Mouse (Mus musculus) megakaryocyte, embryonic 14.5 days (primary cell): ENCODE data around the gene Muc1. TPM values are rescaled to one million over a fixed set of nuclear protein-coding genes. Genes with fewer than 3 reads are reported as not detected.
A peak's percentile ranks its signal among the peaks of the same experiment; 100 is the strongest.

Source experiments
- H3K27me3 ChIP-seq: replicated peaks from 2 replicates; pipeline ENCODE3; 2012; ENCODE audit warnings: inconsistent platforms
- H3K36me3 ChIP-seq: replicated peaks from 2 replicates; pipeline ENCODE3; 2012; ENCODE audit warnings: low read length, inconsistent platforms, mixed read lengths
- H3K4me1 ChIP-seq: 2 replicates; pipeline ENCODE4 v1.6.1; 2012; ENCODE audit warnings: inconsistent platforms
- H3K4me3 ChIP-seq: replicated peaks from 2 replicates; pipeline ENCODE3; 2012; ENCODE audit warnings: moderate library complexity, mild to moderate bottlenecking, inconsistent platforms
- H3K9me3 ChIP-seq: 2 replicates; pipeline ENCODE4 v1.6.1; 2012; ENCODE audit warnings: inconsistent platforms
- FLI1 ChIP-seq: IDR thresholded peaks from 2 replicates; pipeline ENCODE4 v1.6.1; 2012; ENCODE audit warnings: low read length, inconsistent platforms, mixed read lengths
- GATA1 ChIP-seq: IDR thresholded peaks from 3 replicates; pipeline ENCODE4 v1.6.1; 2012; ENCODE audit warnings: mixed read lengths, low read length, inconsistent platforms, borderline replicate concordance
- polyA plus RNA-seq: library from polyadenylated mRNA; stranded (reverse); fragments of >175 nt; gene quantifications from 2 replicates; pipeline ENCODE4 v1.2.3, GENCODE M21; 2012; ENCODE audit warnings: low replicate concordance; ENCODE audit not compliant: insufficient read depth

Muc1 gene
- polyA plus RNA-seq, 1 experiment: 0.29 TPM

DNA sequence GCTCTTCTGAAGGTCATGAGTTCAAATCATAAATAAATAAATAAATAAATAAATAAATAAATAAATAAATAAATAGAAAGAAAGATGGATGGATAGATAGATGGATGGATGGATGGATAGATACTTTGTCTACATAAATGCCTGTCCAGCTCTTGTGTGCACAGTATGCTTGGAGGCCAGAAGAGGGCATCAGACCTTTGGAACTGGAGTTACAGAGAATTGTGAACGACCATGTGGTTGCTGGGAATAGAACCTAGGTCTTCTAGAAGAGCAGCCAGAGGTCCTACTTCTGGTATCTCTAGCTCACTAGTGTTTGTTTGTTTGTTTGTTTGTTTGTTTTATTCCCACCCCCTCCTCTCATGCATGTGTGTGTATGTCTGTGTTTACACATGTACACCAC is 35.5 kb upstream of the Muc1 start:
- Histone ChIP-seq H3K4me3 (no peak overlapping the region), H3K36me3 (peaks cover 6% of the 10 kb centered on the region), H3K27me3 (peaks cover 2% of the 10 kb centered on the region), H3K9me3 (no peaks in the 10 kb centered on the region), H3K4me1 (peaks cover 42% of the 10 kb centered on the region)
- TF ChIP-seq GATA1: no peak
- no peak for TF ChIP-seq FLI1

- Histone ChIP-seq H3K9me3 (no peaks in the 10 kb centered on the region), H3K36me3 (peaks cover under 1% of the 10 kb centered on the region), H3K4me3 (no peak overlapping the region), H3K27me3 (peaks cover 2% of the 10 kb centered on the region), H3K4me1 (peaks cover 38% of the 10 kb centered on the region)
- TF ChIP-seq GATA1: no peak
- no peak for TF ChIP-seq FLI1
Observed at GRCm38 (mm10) chr3:89193853-89194252, 35.0 kb upstream of the Muc1 start.

- TF ChIP-seq FLI1: no peak
- H3K4me3 ChIP-seq: peak overlapping the region; percentile 96
- H3K36me3 ChIP-seq: no peaks in the 10 kb centered on the region
- H3K27me3 ChIP-seq: peaks cover 2% of the 10 kb centered on the region
- H3K4me1 ChIP-seq: peaks cover 25% of the 10 kb centered on the region
- H3K9me3 ChIP-seq: no peaks in the 10 kb centered on the region
Observed at GRCm38 (mm10) chr3:89195979-89196877, 32.6 kb upstream of the Muc1 start.

GRCm38 (mm10) chr3:89199839-89200238 is 29.0 kb upstream of the Muc1 start:
- Histone ChIP-seq H3K4me1 (peaks cover 39% of the 10 kb centered on the region), H3K27me3 (peaks cover 2% of the 10 kb centered on the region), H3K36me3 (peaks cover 11% of the 10 kb centered on the region), H3K9me3 (no peaks in the 10 kb centered on the region), H3K4me3 (no peak overlapping the region)
- TF ChIP-seq FLI1 (no peak), GATA1 (no peak)

DNA sequence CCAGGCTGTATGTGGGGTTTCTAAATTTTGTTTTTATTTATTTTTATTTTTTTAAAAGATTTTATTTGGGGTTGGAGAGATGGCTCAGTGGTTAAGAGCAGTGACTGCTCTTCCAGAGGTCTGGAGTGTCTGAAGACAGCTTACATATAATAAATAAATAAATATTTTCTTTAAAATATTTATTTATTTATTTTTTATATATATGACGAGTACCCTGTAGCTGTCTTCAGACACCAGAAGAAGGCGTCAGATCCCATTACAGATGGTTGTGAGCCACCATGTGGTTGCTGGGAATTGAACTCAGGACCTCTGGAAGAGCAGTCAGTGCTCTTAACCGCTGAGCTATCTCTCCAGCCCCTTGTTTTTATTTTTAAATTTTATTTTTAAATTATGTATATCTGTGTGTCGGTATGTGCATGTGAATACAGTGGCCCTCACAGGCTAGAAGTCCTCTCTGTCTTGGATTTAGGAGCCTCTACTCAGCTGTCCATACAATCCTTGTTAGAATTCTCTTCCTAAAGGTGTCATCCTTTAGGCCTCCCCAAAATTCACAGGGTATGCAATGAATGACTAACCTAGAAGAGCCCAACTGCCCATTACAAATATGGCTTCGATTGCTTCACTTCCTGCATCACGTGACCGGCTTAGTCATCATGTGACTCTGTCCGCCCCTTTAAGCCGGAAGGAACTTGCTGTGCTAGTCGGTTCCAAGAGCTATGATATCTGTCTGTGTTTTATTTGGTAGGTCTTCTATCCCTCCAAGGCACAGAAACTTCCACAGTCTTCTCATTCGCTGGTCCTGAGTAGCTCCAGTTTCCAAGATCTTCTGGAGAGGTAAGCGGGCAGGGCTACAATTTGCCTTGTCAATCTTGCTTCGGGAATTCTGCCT is 26.4 kb upstream of the Muc1 start, which contains the start of gene Gba:
TSS of gene Gba (plus strand) at position 676 of the 889 bp plus-strand sequence.
- TF ChIP-seq GATA1: no peak
- TF ChIP-seq FLI1: no peak

DNA sequence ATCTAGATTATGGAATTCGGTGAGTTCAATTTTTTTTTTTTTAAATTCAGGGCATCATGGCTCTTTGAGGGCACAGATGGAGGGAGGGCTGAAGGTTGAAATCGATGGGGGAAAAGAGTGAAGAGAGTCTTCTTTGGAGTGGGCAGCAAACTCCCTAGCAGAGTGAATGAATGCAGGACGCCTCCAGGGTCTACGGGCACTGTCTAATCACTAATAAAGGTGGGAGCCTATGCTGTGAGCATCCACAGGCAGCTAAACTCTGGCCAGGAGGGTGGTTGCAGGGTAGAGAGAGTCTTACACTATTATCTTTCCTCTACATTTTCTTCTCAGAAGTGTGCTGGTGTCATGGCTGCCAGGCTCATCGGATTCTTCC is 25.7 kb upstream of the Muc1 start:
- Histone ChIP-seq H3K27me3 (no peaks in the 10 kb centered on the region), H3K4me3 (peak overlapping the region; percentile 94), H3K9me3 (no peaks in the 10 kb centered on the region), H3K36me3 (peaks cover 44% of the 10 kb centered on the region), H3K4me1 (peaks cover 24% of the 10 kb centered on the region)
- no peak for TF ChIP-seq FLI1
- no peak for TF ChIP-seq GATA1

More for the DNA sequence above, 26.4 kb upstream of the Muc1 start, which contains the start of gene Gba:
- Histone ChIP-seq H3K4me3 (peak within 1 kb of the TSS; percentile 94), H3K4me1 (peaks cover 24% of the 10 kb centered on the region), H3K9me3 (no peaks in the 10 kb centered on the region), H3K36me3 (peaks cover 38% of the 10 kb centered on the region), H3K27me3 (peaks cover 2% of the 10 kb centered on the region)

- no peaks in the 10 kb centered on the region for H3K9me3 ChIP-seq
- peaks cover 34% of the 10 kb centered on the region for H3K4me1 ChIP-seq
- no peak for TF ChIP-seq FLI1
- no peak for TF ChIP-seq GATA1
- no peak overlapping the region for H3K4me3 ChIP-seq
- peaks cover 74% of the 10 kb centered on the region for H3K36me3 ChIP-seq
- no peaks in the 10 kb centered on the region for H3K27me3 ChIP-seq
Observed at GRCm38 (mm10) chr3:89206079-89206478, 22.8 kb upstream of the Muc1 start.

GRCm38 (mm10) chr3:89206695-89207094 is 22.2 kb upstream of the Muc1 start:
- TF ChIP-seq FLI1 (no peak), GATA1 (no peak)
- H3K4me3 ChIP-seq: no peak overlapping the region
- H3K9me3 ChIP-seq: no peaks in the 10 kb centered on the region
- peaks cover 80% of the 10 kb centered on the region for H3K36me3 ChIP-seq
- H3K4me1 ChIP-seq: peaks cover 35% of the 10 kb centered on the region
- no peaks in the 10 kb centered on the region for H3K27me3 ChIP-seq

DNA sequence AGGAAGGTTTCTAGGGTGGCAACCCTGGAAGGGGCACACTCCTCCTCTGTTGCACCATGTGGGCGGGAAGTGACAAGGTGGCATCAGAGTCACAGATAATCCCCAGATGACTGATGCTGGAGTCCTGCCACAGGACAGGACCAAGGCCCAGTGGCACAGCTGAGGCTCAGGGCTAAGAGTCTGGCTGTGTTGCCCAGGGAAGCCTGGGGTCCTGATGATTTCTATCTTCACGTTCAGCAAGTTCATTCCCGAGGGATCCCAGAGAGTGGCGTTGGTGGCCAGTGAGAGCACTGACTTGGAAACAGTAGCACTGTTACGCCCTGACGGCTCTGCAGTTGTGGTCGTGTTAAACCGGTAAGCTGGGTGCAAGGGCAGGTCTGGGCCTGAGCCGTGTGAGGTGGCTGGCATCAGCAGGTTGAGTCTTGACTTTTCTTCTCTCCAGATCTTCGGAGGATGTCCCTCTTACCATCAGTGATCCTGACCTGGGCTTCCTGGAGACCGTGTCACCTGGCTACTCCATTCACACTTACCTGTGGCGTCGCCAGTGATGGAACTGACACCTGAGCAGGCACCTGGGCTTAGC is 20.7 kb upstream of the Muc1 start:
- H3K4me3 ChIP-seq: no peak overlapping the region
- H3K36me3 ChIP-seq: peaks cover 84% of the 10 kb centered on the region
- no peaks in the 10 kb centered on the region for H3K9me3 ChIP-seq
- H3K4me1 ChIP-seq: peaks cover 42% of the 10 kb centered on the region
- no peaks in the 10 kb centered on the region for H3K27me3 ChIP-seq
- no peak for TF ChIP-seq GATA1
- TF ChIP-seq FLI1: no peak

DNA sequence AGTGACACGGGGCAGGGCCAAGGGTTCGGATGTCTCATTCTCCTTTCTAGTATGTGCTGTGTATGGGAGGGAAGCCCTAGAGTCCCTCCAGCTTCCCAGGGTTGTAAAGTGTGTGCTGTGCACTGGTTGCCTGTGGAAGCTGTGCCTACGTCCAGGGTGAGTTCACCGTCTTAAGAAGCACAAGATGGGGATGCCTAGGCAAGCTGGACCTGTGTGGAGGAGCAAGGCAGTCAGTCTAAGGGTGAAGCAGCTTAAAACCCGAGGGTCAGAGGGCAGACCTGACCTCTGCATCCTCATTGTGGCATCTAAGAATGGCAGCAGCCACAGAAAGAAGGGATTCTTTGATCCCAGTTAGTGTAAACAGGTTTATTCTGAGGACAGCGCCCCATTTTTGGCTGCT is 20.1 kb upstream of the Muc1 start:
- peaks cover 40% of the 10 kb centered on the region for H3K4me1 ChIP-seq
- H3K27me3 ChIP-seq: no peaks in the 10 kb centered on the region
- no peaks in the 10 kb centered on the region for H3K9me3 ChIP-seq
- peaks cover 84% of the 10 kb centered on the region for H3K36me3 ChIP-seq
- no peak overlapping the region for H3K4me3 ChIP-seq
- TF ChIP-seq GATA1 (no peak), FLI1 (no peak)
